Mouse (Mus musculus) embryo, embryonic 11 days (tissue): ENCODE results near the gene Kat2a.

Experiments
- DNase-seq: peaks from one replicate; pipeline ENCODE4 v3.0.0-alpha.2; 2015

Gene Kat2a

DNA sequence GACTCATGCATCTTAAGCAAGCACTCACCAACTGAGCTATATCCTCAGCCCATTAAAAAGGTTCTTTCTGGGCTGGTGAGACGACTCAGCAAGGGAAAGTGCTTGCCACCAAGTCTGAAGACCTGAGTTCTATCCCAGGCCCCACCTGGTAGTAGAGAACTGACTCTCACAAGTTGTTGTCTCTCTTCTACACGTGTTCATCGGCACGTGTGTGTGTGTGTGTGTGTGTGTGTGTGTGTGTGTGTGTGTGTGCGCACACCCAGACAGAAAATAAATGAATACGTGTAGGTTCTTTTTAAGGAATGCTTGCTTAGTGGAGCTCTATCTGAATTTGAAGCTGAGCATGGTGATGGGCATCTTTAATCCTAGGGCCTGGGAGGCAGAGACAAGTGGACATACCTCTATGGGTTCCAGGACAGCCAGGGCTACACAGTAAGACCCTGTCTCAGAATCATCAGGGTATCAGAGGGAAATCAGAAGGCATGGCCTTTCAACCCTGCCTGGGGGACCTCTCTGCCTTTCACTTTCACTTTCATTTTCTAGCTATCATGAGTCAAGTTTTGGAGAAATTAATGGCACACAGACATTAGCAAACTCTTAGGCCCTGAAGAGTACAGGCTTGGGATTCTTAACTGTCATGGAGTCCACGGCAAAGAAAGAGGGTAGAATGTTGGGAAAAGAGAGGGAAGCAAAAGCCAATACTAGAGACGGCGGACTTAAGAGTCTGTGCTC, 23.0 kb upstream of the Kat2a start:
- DNase-seq, result no peak

DNA sequence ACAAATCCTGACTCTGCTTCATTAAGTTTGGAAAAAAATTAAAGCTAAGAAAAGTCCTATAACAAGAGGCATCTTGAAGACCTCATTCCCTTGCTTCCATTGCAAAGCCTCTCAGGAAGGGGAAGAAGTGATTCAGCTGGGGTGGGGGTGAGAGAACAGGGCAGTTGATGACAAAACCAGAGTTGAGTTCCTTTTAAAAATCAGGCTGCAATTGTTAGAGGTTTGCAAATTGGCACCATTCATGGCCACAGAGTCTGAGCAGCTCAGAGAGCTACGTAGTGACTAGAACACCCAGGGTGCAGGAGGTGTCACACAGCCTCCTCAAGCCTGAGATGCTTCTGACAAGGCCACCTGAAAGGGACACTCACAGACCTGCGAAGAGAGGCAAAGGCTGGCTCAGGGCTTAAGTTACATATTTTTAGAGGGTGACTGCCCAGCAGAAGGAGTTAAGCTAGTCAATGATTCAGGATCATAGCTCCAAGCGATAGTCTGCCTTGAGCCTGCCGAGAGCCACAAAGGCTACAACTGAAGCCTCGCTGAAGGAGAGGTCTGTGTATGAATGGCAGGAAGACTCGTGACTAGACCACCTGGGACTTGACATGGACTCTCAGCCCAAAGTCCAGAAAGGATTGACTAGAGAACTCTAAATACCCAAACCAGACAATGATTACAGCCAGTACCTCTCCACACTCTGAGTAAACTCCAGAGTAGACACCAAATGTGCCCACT, 18.4 kb upstream of the Kat2a start:
- DNase-seq, result no peak

- DNase-seq, result no peak
Measured at GRCm38 (mm10) chr11:100729976-100730375, 17.7 kb upstream of the Kat2a start.

DNA sequence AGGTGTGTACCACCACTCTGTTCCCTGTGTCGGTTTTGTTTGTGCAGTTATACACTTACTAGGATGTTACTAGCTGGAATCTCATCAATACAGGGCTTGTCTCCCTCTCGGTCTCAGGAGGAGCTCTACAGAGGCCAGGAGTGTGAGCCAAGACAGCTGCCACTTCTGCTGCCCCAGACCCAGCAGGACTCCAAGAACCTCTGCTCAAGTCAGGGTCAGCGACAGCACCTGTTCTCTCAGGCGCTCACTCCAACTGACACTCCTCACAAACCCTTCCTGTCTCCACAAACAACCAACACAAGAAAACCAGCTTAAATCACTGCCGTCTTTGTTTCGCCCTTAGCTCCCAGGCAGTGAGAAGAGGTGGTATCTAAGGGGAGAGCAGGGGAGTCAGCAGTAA, 16.3 kb upstream of the Kat2a start:
- DNase-seq, result no peak

DNA sequence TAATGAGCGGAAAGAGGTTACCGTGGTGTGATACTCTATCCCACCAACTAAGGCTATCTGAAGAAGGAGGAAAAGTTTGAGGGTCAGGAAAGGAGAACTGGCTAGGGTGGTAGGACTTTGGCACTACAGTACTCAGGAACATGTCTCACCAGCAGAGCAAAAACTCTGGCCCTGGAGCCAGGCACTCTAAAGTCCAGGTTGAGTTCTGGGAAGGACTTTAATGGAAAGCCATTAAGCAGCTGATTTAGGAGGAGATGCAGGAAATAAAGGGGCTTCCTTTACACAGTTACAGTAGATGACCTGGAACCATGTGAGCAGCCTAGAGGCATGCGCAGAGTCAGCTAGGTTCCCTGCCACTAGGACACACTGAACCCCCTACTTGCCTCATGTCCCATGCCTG, 14.9 kb upstream of the Kat2a start:
- DNase-seq, result no peak

DNA sequence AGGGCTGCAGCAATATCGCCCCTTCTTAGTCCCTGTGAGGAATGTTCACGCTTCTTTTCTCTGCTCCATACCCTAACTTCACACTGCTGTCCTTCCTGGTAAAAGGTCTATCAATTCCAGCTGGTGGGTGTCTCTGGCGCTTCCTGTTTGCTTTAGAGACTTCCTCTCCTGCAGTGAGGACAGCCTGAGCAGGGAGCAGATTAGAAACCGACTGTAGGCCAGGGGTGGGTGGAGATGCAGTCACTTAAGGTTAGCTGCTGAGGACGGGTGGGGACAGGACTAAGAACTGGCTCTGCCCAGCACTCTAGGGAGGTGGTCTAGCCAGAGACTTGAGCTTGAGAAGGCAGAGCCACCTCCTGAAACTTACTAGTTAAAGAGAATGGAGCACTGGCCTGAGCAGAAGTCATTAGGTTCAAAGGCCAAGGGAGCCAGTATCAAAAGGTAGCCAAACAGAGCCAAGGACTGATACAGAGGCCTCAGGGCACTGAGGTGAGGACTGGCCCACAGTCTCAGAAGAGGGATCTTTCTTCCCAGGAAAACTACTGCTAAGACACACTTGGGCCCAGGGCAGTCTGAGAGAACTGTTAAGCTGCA, 12.8 kb upstream of the Kat2a start:
- no peak for DNase-seq

DNA sequence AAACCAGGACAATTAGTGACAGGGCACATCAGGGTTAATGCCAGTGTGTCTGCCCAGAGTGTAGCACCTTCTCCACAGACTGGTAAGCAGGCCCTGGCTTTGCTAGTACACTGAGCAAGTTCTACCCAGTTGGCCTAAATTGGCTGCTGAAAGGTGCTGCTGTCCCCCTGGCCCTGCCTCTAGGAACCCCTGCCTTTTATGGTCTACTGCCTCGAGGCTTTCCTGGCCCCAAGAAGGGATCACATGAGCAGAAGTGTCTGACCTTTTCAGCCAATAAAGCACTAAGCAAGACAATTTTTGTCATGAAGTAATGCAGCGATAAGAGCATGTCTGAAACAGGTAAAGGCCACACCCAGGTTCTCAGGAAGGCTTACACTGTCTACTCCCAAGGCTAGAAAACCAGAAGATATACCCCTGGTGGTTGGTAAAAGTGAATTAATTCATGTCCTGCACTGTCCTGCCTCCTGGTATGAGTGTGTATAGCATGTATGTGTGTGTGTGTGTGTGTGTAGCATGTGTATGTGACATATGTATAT, 10.3 kb upstream of the Kat2a start:
- no peak for DNase-seq

DNA sequence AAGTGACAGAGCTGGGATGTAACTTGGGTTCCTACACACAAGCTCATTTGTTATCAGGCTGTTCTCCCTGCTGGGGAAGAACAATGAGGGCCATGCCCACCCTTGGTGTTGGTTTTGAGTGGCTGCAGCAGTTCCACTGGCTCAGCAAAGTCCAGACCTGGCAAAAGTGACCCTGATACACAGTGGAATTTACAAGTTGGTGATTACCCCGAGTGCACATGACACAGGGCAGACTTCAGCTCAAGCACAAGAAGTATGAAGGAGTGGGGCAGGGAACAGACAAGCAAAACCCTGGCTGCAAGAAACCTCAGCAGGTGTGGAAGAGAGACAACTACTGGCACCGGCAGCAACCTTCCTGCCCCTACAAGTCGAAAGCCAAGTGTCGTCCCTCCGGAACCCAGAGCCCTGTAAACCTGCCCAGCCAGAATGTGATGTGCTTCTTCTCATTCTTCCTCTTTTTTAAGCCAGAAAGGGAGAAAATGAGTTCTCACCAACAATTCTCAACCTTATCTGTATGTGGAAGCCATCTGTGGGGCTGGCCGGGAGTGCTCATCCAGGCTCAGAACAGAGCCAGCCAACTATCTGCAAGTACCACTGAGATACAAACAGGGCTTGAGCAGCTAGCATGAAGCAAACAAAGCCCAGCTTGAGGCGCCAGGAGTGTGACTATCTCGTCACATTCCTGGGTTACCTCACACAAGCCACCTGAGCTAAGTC, 9.7 kb upstream of the Kat2a start:
- no peak for DNase-seq

DNA sequence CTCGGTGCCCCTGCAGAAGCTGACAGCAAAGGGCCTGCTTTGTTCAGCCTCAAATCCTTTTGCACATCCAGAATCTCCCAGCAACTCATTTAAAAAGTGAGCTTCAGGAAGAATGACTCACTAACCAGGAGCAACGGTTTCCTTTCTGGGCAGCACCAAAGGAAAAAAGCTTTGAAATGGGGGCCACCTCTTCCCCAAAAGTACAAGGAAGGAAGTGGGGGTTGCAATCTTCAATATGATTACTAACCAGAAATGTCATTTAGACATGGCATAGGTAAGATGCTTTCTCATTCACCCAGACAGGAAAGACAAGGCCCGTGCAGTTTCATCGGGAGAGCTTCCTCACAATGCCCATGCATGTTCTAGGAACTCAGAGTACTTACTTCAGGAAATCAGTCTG, 9.0 kb upstream of the Kat2a start:
- no peak for DNase-seq

DNA sequence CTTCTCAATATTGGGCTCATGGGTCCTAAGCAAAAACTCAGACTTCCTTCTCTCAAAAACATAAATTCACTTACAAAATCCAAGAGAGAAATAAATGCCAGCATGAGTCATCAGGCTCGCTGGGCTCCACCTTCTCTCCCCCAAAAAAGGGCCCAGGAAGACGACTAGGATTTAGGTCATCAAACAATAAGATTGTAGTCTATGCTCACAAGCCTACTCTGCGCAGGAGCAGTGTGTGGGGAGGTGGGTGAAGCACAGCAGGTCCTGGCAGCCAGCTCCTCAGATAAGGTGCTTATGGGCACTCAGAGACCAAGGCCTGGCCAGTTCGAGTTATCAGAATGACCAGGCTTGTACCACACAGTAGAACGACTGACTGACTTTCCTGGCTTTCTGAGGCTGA, 8.1 kb upstream of the Kat2a start:
- DNase-seq, result no peak

DNA sequence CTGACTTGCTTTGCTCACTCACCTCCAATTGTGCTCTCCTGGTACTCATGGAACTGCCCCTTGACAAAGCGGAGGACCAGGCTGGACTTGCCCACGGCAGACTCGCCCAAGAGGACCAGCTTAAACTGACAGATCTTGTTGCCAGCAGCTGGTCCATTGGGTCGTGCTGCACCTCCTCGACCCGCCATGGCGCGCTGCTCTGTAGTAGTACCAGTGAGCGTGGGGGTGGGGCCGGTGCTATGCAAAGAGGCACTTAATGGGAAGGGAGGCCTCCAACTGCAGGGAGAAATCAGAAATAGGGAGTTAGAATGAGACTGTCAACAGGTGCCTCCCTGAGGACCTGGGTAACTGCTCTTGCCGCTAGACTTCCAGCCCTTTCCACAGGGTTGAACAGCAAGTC, 7.6 kb upstream of the Kat2a start:
- no peak for DNase-seq

DNA sequence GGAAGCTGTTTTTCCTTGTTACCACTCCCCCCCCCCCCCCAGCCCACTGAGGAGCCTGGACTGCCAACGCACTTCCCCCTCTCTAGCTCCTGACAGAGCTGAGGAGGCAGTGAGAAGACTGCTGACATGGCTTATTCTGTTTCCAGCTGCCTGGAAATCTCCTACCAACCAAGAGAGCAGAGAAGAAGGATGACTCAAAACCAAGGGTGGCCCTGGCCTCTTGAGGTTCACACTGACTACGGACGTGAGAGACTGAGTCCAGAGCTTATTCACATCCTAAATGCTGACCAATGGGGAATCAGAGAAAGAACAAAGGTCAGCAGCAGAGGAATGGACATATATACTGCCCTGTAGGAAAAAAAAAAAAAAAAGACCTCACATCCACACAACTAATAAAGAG, 7.0 kb upstream of the Kat2a start:
- no peak for DNase-seq

GRCm38 (mm10) chr11:100718866-100719265, 6.6 kb upstream of the Kat2a start:
- DNase-seq, result no peak

DNA sequence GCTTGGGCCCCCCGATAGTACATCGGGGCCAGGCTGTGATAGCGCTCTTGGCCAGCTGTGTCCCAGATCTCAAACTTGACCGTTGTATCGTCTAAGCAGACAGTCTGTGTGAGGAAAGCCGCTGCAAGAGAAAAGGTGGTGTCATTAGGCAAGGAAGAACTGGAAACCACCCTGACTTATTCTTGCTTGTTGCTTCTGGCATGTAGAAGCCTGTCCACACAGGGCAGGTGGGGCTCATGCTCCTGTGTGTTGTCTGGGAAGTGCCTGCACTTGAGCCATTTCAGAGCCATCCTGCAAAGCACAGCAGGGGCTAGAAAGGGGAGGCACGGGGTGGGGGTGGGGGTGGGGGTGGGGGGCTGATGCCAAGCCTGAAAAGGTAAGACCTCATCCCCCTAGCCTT, 6.2 kb upstream of the Kat2a start:
- no peak for DNase-seq

- DNase-seq, result no peak
Measured at GRCm38 (mm10) chr11:100716649-100717048, 4.4 kb upstream of the Kat2a start.

GRCm38 (mm10) chr11:100714948-100715347, 2.7 kb upstream of the Kat2a start:
- no peak for DNase-seq

GRCm38 (mm10) chr11:100714534-100714915, 2.3 kb upstream of the Kat2a start:
- DNase-seq, result peak; percentile 89

DNA sequence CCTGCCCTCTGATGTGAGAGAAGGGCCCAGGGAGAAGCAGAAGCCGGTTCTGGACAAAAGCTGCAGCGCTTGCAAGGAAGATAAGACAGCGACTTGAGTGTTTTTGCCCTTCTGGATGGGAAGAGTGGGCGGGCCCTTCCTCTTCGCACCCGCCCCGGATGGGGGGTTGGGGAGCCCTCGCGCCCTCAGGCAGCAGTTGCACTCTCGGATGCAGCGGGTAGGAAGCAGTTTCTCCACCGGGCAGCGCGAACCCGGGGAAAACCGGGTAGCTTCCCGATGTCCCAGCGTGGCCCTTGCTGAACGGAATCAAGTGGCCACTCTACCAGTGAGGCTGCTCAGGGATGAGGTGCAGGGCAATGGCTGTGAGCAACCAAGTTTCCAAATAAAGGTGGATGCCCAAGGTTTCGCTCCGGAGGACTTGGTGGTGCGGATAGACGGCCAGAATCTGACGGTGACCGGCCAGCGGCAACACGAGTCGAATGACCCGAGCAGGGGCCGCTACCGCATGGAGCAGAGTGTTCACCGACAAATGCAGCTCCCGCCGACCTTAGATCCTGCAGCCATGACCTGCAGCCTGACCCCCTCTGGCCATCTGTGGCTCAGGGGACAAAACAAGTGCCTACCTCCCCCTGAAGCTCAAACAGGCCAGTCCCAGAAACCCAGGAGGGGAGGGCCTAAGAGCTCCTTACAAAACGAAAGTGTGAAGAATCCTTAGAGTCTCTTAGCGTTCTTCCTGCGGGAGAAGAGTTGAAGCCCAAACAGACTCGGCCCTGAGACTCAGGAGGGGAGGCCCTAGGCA, 1.7 kb upstream of the Kat2a start, which contains the start of gene Hspb9:
TSS of gene Hspb9 (plus strand) at position 116 of the 799 bp plus-strand sequence.
- DNase-seq, result peak; percentile 83

DNA sequence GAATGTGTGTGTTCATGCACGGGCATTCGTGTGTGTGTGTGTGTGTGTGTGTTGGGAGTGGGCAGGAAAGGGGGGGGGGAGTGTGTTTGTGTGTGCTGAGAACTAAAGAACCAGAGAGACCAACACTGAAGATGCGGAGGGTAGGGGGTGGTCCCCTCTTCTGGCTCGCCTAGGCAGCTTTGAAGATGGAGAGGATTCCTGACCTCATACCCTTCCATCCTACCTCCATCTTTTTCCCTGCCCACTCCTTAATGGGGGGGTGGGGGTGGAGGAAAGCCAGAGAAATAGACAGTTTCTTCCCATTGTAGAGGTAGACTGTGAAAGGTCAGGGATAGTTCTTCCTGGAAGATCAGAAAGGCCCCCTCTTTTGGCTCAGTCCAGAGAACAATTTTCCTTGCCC, 909 bp upstream of the Kat2a start:
- DNase-seq, result no peak

DNA sequence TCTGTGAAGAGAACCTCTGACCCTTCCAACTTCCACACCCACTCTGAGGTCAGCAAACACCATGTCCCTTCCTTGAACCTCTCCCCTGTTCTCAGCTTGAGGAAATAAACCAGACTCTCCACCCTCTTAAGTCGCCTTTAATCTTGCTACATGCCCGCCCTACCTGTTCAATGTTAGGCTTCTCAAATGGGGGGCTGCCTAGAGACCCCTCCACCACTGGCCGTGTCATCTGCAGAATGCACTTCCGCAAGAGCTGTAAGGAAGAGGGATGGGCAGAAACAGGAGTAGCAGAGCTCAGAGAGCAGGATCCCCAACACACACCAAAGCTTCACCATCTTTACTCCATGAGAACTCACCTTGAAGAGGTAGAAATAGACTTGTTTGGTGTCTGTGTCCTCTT, 1.3 kb downstream of the Kat2a start:
- no peak for DNase-seq

DNA sequence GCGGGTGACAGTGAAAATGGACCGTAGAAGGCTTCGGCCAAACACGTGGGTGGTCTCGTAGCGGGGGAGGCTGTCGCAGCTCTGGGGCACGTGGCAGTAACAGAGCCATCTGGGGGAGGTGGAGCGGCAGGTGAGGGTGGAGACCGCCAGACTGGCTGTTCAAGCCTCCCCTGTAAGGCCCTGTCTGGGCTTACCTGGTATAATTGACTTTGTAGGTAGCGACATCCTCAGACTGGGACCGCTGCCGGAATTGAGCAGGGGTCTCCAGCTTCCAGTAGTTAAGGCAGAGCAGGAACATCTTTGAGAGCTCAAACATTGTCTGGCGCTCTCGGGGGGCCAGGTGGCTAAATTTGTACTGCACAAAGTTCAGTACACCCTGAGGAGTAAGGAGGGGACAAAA, 1.7 kb downstream of the Kat2a start:
- no peak for DNase-seq

DNA sequence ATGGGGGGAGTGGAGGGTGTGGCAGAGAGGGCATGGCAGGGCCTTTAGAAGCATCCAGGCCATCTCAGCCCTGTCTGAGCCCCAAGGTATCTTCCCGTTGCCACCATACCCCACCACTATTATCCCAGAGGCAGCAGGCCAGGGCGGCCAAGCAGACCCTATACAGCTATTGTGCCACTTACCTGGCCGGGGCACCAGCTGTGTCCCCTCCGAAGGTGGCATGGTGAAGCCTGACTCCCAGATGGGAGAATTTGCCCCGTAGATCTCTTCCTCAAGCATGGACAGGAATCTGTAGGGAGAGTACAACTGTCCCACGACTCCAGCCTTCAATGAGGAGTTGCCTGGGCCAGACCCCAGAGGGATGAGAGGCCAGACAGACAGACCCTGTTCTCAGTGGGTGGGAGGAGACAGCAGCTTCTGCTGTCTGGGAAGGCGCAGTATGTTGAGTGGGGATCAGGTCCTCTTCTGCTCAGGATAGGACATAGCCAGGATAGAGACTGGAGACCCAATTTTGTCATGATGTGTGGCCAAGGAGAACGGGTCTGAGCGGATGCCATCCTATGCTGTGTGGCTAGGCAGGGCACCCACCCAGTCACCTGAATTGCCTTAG, 3.0 kb downstream of the Kat2a start:
- no peak for DNase-seq
